Mouse (Mus musculus) cortical plate, adult 2 months (tissue): ENCODE data around the gene Gm5475.

Experiments used
- CTCF ChIP-seq: fragments of 200-500 bp; IDR thresholded peaks from 2 replicates; pipeline ENCODE4 v1.5.1; 2011; ENCODE audit warnings: mild to moderate bottlenecking, control low read depth, low read length; ENCODE audit not compliant: insufficient read depth; ENCODE audit errors: extremely low read depth
- POLR2A ChIP-seq: fragments of 200-500 bp; IDR thresholded peaks from 2 replicates; pipeline ENCODE4 v1.6.1; 2011; ENCODE audit warnings: mild to moderate bottlenecking, low read length, control low read depth; ENCODE audit not compliant: insufficient read depth; ENCODE audit errors: extremely low read depth

GRCm38 (mm10) chr15:100473926-100474503 is 52.1 kb downstream of the Gm5475 start:
- TF ChIP-seq POLR2A (no peak), CTCF (no peak)
